Mouse (Mus musculus) megakaryocyte, embryonic 14.5 days (primary cell): ENCODE results near the gene Spon1.

ENCODE experiments used
- FLI1 ChIP-seq: IDR thresholded peaks from 2 replicates; pipeline ENCODE4 v1.6.1; 2012; ENCODE audit warnings: low read length, inconsistent platforms, mixed read lengths
- GATA1 ChIP-seq: IDR thresholded peaks from 3 replicates; pipeline ENCODE4 v1.6.1; 2012; ENCODE audit warnings: mixed read lengths, low read length, inconsistent platforms, borderline replicate concordance

GRCm38 (mm10) chr7:113850389-113850788 lies 84.6 kb downstream of the Spon1 start:
- TF ChIP-seq GATA1 (no peak), FLI1 (no peak)
